Mouse (Mus musculus) liver, postnatal 0 days (tissue): ENCODE data around the gene Siglec1.

Source experiments
- CTCF ChIP-seq: sonication (generic); IDR thresholded peaks from 2 replicates; pipeline ENCODE4 v1.5.1; 2016; ENCODE audit warnings: antibody characterized with exemption, low read depth
- EP300 ChIP-seq: IDR thresholded peaks from 2 replicates; pipeline ENCODE4 v1.6.1; 2016; ENCODE audit warnings: antibody characterized with exemption, low read depth, mild to moderate bottlenecking

DNA sequence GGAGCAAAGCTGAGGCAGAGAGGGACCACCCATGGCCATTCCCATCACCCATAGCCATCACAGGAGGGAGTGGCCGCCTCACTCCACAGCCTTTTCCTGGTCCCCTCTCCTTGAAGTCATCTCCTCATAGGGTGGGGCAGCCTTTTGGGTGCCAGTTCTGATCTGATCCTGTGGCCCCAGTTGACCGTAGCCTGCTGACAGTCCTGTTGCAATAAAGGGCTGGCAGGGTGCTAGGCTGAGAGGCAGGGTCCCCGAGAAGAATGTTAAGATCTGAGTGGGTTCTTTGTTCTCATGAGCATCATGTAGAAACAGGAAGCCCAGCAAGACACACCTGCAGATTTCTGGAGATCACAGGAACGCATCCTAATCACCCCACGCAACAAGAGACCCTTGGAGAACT, 41.6 kb upstream of the Siglec1 start:
- TF ChIP-seq EP300: no peak
- no peak for TF ChIP-seq CTCF
